Mouse (Mus musculus) adrenal gland, adult 18-20 months (tissue): Measurements from ENCODE around the gene Macrod1. TPM values are rescaled to one million over a fixed set of nuclear protein-coding genes. Genes with fewer than 3 reads are reported as not detected.
A peak's percentile ranks its signal among the peaks of the same experiment; 100 is the strongest.
"Not testable (repeated sequence)": the region's sequence is repeated elsewhere in the genome, so short reads cannot be mapped to it uniquely, and the experiment has no call there.

Experiments
- DNase-seq, 2 experiments: peaks; one replicate each; pipeline ENCODE4 v3.0.0; 2021 to 2022; ENCODE audit warnings: low spot score in 2 of 2
- long read RNA-seq, 2 experiments: library from polyadenylated mRNA; stranded (forward); transcript quantifications; one replicate each; pipeline ENCODE4 v2.0.0; 2021
- total RNA-seq, 2 experiments: library from RNA; stranded (reverse); gene quantifications; 1 replicate in 1 of 2; 2 replicates in 1 of 2; pipeline ENCODE4 v1.2.3; 2021

The Macrod1 gene
- 10 to 100 TPM; 62.4 to 77.9 TPM for total RNA-seq
- long read RNA-seq, experiment 1, transcript Macrod1-201 (11 exons, 1,228 nt): major isoform, 44 of 51 reads
- long read RNA-seq, experiment 1, partial matches to known transcripts: 0 of 51 reads
- long read RNA-seq, experiment 1, other reads (novel, unspliced or antisense): 7 of 51 reads
- long read RNA-seq, experiment 2, transcript Macrod1-201 (11 exons, 1,228 nt): major isoform, 83 of 147 reads
- long read RNA-seq, experiment 2, partial matches to known transcripts: 3 of 147 reads
- long read RNA-seq, experiment 2, other reads (novel, unspliced or antisense): 61 of 147 reads

GRCm38 (mm10) chr19:7056248-7057087 is at the start of gene Macrod1:
Gene Macrod1, plus strand, starts transcription at chr19:7056810.
- DNase-seq: peak; percentile 68 to 77

GRCm38 (mm10) chr19:7006892-7007593 is 49.6 kb upstream of the Macrod1 start:
- no peak for DNase-seq

- DNase-seq: no peak
Observed at GRCm38 (mm10) chr19:7012426-7012825, 44.2 kb upstream of the Macrod1 start.

- no peak for DNase-seq
Observed at GRCm38 (mm10) chr19:7013984-7014383, 42.6 kb upstream of the Macrod1 start.

- DNase-seq: no peak
Observed at GRCm38 (mm10) chr19:7014481-7015135, 42.0 kb upstream of the Macrod1 start.

- DNase-seq: no peak
Observed at GRCm38 (mm10) chr19:7017541-7018457, 38.8 kb upstream of the Macrod1 start.

GRCm38 (mm10) chr19:7018546-7018945 is 38.1 kb upstream of the Macrod1 start:
- no peak for DNase-seq

GRCm38 (mm10) chr19:7019191-7019590 is 37.4 kb upstream of the Macrod1 start, which contains the start of gene Fermt3:
Gene Fermt3, minus strand, starts transcription at chr19:7019469.
- DNase-seq: no peak

GRCm38 (mm10) chr19:7020224-7020641 is 36.4 kb upstream of the Macrod1 start:
- DNase-seq: peak; percentile 45 to 59

- DNase-seq: no peak
Observed at GRCm38 (mm10) chr19:7029531-7029930, 27.1 kb upstream of the Macrod1 start.

GRCm38 (mm10) chr19:7034006-7034405 is 22.6 kb upstream of the Macrod1 start:
- no peak for DNase-seq

GRCm38 (mm10) chr19:7039088-7039720 is 17.4 kb upstream of the Macrod1 start:
- peak in 1 of 2 experiments; percentile 50 for DNase-seq

GRCm38 (mm10) chr19:7039841-7040636 is 16.6 kb upstream of the Macrod1 start, which contains the start of gene Stip1:
Gene Stip1, minus strand, starts transcription at chr19:7039967.
- peak; percentile 95 for DNase-seq

GRCm38 (mm10) chr19:7040637-7041130 is 15.9 kb upstream of the Macrod1 start:
- DNase-seq: no peak

- no peak for DNase-seq
Observed at GRCm38 (mm10) chr19:7041171-7041570, 15.4 kb upstream of the Macrod1 start.

- DNase-seq: no peak
Observed at GRCm38 (mm10) chr19:7044279-7044678, 12.3 kb upstream of the Macrod1 start.

- no peak for DNase-seq
Observed at GRCm38 (mm10) chr19:7044706-7045105, 11.9 kb upstream of the Macrod1 start.

GRCm38 (mm10) chr19:7053382-7053781 is 3.2 kb upstream of the Macrod1 start:
- DNase-seq: not testable (repeated sequence)
